Mouse (Mus musculus) hindbrain, embryonic 12.5 days (tissue): Measurements from ENCODE around the gene Actl6b. TPM values are rescaled to one million over a fixed set of nuclear protein-coding genes. Genes with fewer than 3 reads are reported as not detected.

ENCODE experiments used
- ATAC-seq: fragments of 200-750 bp; cut with Nextera tagmentation; 2 replicates; pipeline ENCODE4 v1.8.0; 2017; ENCODE audit warnings: moderate TSS enrichment; ENCODE audit not compliant: low FRiP score
- H3K27ac ChIP-seq: fragments of 300-500 bp; sonication (generic); 2 replicates; pipeline ENCODE4 v1.5.1; 2016; ENCODE audit warnings: mild to moderate bottlenecking
- H3K27me3 ChIP-seq: fragments of 300-500 bp; sonication (generic); 2 replicates; pipeline ENCODE4 v1.6.1; 2016; ENCODE audit warnings: mild to moderate bottlenecking
- H3K36me3 ChIP-seq: fragments of 300-500 bp; sonication (generic); 2 replicates; pipeline ENCODE4 v1.6.1; 2016; ENCODE audit warnings: mild to moderate bottlenecking
- H3K4me1 ChIP-seq: fragments of 300-500 bp; sonication (generic); 2 replicates; pipeline ENCODE4 v1.6.1; 2016
- H3K4me2 ChIP-seq: fragments of 300-500 bp; sonication (generic); replicated peaks from 2 replicates; pipeline ENCODE4 v1.6.1; 2016; ENCODE audit warnings: mild to moderate bottlenecking
- H3K4me3 ChIP-seq: fragments of 300-500 bp; sonication (generic); 2 replicates; pipeline ENCODE4 v1.5.1; 2016; ENCODE audit warnings: mild to moderate bottlenecking
- H3K9ac ChIP-seq: fragments of 300-500 bp; sonication (generic); 2 replicates; pipeline ENCODE4 v1.6.1; 2016; ENCODE audit warnings: mild to moderate bottlenecking, moderate library complexity
- H3K9me3 ChIP-seq: fragments of 300-500 bp; sonication (generic); replicated peaks from 2 replicates; pipeline ENCODE4 v1.6.1; 2016; ENCODE audit warnings: mild to moderate bottlenecking
- WGBS: fragments of 180-500 bp; shearing (Covaris S2); methylation state at CpG from one replicate; pipeline ENCODE4 v1.1.7; 2016; 5-methylcytosine and 5-hydroxymethylcytosine counted together
- polyA plus RNA-seq: library from polyadenylated mRNA; unstranded; fragments of >200 nt; fragmentation: Nextera tagmentation; extraction: Ambion mirVana; gene quantifications from 2 replicates; pipeline ENCODE4 v1.2.1, GENCODE M21; 2016

Actl6b gene
- polyA plus RNA-seq, 1 experiment from 2014 or later, result 103 TPM

- Histone ChIP-seq H3K4me3 (no peak overlapping the region), H3K9ac (no peak overlapping the region), H3K9me3 (no peaks in the 10 kb centered on the region), H3K4me2 (no peak overlapping the region), H3K27me3 (no peaks in the 10 kb centered on the region), H3K27ac (no peak overlapping the region), H3K4me1 (peaks cover 18% of the 10 kb centered on the region), H3K36me3 (peaks cover 85% of the 10 kb centered on the region)
- no peak for ATAC-seq
- WGBS, result 82% methylated on average over 9 of the region's 9 CpGs
These were observed 31.5 kb upstream of the Actl6b start for GRCm38 (mm10) chr5:137521861-137522260.

- Histone ChIP-seq H3K9ac (no peak overlapping the region), H3K36me3 (peaks cover 87% of the 10 kb centered on the region), H3K4me3 (no peak overlapping the region), H3K9me3 (no peaks in the 10 kb centered on the region), H3K27me3 (no peaks in the 10 kb centered on the region), H3K4me1 (peaks cover 24% of the 10 kb centered on the region), H3K4me2 (no peak overlapping the region), H3K27ac (no peak overlapping the region)
- no peak for ATAC-seq
- 61% methylated on average over 11 of the region's 11 CpGs for WGBS
These were observed 30.6 kb upstream of the Actl6b start for GRCm38 (mm10) chr5:137522711-137523110.

GRCm38 (mm10) chr5:137523396-137524250 lies 29.7 kb upstream of the Actl6b start:
- WGBS, result 86% methylated on average over 25 of the region's 25 CpGs
- Histone ChIP-seq H3K4me2 (no peak overlapping the region), H3K36me3 (peaks cover 93% of the 10 kb centered on the region), H3K4me1 (peaks cover 30% of the 10 kb centered on the region), H3K27ac (peak overlapping the region; percentile 40; the same call in 1 of the 2 replicates), H3K9me3 (no peaks in the 10 kb centered on the region), H3K4me3 (no peak overlapping the region), H3K27me3 (no peaks in the 10 kb centered on the region), H3K9ac (no peak overlapping the region)
- no peak for ATAC-seq

GRCm38 (mm10) chr5:137524251-137524515 lies 29.1 kb upstream of the Actl6b start:
- H3K9ac ChIP-seq, result no peak overlapping the region
- peaks cover 93% of the 10 kb centered on the region for H3K36me3 ChIP-seq
- 82% methylated on average over 8 of the region's 8 CpGs for WGBS
- ATAC-seq, result no peak
- H3K4me3 ChIP-seq, result no peak overlapping the region
- H3K27me3 ChIP-seq, result no peaks in the 10 kb centered on the region
- no peaks in the 10 kb centered on the region for H3K9me3 ChIP-seq
- no peak overlapping the region for H3K4me2 ChIP-seq
- peak overlapping the region; percentile 40; the same call in 1 of the 2 replicates for H3K27ac ChIP-seq
- H3K4me1 ChIP-seq, result peaks cover 36% of the 10 kb centered on the region

GRCm38 (mm10) chr5:137524671-137525070 lies 28.6 kb upstream of the Actl6b start:
- no peak overlapping the region for H3K9ac ChIP-seq
- WGBS, result 92% methylated on average over 13 of the region's 13 CpGs
- ATAC-seq, result no peak
- H3K27ac ChIP-seq, result peak overlapping the region; percentile 40
- no peak overlapping the region for H3K4me2 ChIP-seq
- peaks cover 41% of the 10 kb centered on the region for H3K4me1 ChIP-seq
- H3K36me3 ChIP-seq, result peaks cover 93% of the 10 kb centered on the region
- H3K9me3 ChIP-seq, result no peaks in the 10 kb centered on the region
- no peaks in the 10 kb centered on the region for H3K27me3 ChIP-seq
- no peak overlapping the region for H3K4me3 ChIP-seq

GRCm38 (mm10) chr5:137525511-137525910 lies 27.8 kb upstream of the Actl6b start:
- Histone ChIP-seq H3K4me2 (no peak overlapping the region), H3K4me1 (peaks cover 49% of the 10 kb centered on the region), H3K9ac (no peak overlapping the region), H3K4me3 (no peak overlapping the region), H3K9me3 (no peaks in the 10 kb centered on the region), H3K36me3 (peaks cover 90% of the 10 kb centered on the region), H3K27ac (peak overlapping the region; percentile 42), H3K27me3 (no peaks in the 10 kb centered on the region)
- 82% methylated on average over 16 of the region's 16 CpGs for WGBS
- ATAC-seq, result no peak

- no peak overlapping the region for H3K4me3 ChIP-seq
- H3K27ac ChIP-seq, result peak overlapping the region; percentile 66
- no peaks in the 10 kb centered on the region for H3K27me3 ChIP-seq
- 45% methylated on average over 16 of the region's 16 CpGs for WGBS
- peaks cover 52% of the 10 kb centered on the region for H3K4me1 ChIP-seq
- no peak for ATAC-seq
- H3K9me3 ChIP-seq, result no peaks in the 10 kb centered on the region
- H3K4me2 ChIP-seq, result no peak overlapping the region
- peaks cover 82% of the 10 kb centered on the region for H3K36me3 ChIP-seq
- H3K9ac ChIP-seq, result peak overlapping the region; percentile 20; the same call in 1 of the 2 replicates
These were observed 27.0 kb upstream of the Actl6b start for GRCm38 (mm10) chr5:137526192-137526936.

DNA sequence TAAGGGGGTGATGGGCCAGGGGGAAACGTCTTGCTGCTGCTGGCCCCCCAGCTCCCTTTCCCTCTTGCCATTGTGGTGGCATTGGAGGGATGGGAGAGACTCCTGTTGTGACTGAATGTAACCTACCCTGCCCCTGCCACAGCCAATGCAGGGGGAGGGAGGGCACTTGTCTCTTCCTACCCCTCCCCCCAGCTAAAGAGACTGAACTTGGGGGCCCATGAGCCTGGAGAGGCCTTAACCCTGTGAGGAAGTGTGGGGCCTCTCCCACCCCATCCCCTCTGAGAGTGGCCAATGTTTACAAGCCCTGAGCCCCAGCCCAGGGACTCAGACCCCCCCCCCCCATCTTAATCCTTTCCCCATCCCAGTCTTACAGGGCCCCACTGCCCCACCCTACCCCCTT lies 25.9 kb upstream of the Actl6b start:
- Histone ChIP-seq H3K4me3 (no peak overlapping the region), H3K9me3 (no peaks in the 10 kb centered on the region), H3K36me3 (peaks cover 71% of the 10 kb centered on the region), H3K4me2 (no peak overlapping the region), H3K27me3 (no peaks in the 10 kb centered on the region), H3K4me1 (peaks cover 52% of the 10 kb centered on the region), H3K9ac (peak overlapping the region; percentile 42; the same call in 1 of the 2 replicates), H3K27ac (peak overlapping the region; percentile 60; the same call in 1 of the 2 replicates)
- ATAC-seq, result no peak
- 50% methylated on average over 1 of the region's 1 CpGs for WGBS

- H3K9me3 ChIP-seq, result no peaks in the 10 kb centered on the region
- H3K4me1 ChIP-seq, result peaks cover 52% of the 10 kb centered on the region
- peak overlapping the region; percentile 35; the same call in 1 of the 2 replicates for H3K27ac ChIP-seq
- H3K4me2 ChIP-seq, result no peak overlapping the region
- H3K4me3 ChIP-seq, result no peak overlapping the region
- ATAC-seq, result no peak
- H3K9ac ChIP-seq, result peak overlapping the region; percentile 23
- 86% methylated on average over 22 of the region's 22 CpGs for WGBS
- H3K36me3 ChIP-seq, result peaks cover 61% of the 10 kb centered on the region
- no peaks in the 10 kb centered on the region for H3K27me3 ChIP-seq
These were observed 24.9 kb upstream of the Actl6b start for GRCm38 (mm10) chr5:137528247-137528968.

DNA sequence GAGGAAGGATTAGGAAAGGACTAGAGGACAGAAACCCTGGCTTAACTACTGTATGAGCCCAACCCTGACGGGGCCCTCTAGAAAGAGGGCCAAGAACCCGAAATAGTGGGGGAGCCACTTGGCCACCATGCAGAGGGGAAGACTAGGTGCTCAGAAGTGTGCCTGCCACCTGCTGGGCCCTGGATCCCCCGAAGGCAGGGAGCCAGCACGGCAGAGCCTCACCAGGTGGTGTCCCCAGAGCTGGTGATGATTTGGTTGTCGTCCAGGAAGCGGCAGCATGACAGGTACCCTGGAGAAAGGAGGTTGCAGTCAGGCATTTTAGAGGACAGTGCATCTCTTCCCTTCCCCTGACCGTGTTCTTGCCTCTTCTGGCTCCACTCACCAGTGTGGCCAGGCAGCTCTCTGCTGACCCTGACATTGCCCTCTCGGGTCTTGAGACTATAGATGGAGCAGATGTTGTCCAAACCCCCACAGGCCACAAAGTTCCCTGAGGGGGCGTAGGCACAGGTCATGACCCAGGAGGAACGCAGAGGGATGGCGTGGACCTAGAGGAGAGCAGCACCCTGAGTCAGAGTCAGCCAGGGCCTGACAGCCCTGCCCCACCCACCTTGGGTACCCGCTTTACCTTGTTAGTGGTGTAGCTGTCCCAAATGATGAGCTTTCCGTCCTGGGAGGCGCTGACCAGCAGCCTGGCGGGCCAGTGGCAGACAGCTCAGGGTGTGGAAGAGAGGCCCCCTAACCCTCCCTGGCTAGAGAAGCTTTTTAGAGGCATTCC lies 23.9 kb upstream of the Actl6b start:
- Histone ChIP-seq H3K36me3 (peaks cover 51% of the 10 kb centered on the region), H3K4me3 (peak overlapping the region; percentile 77; the same call in 1 of the 2 replicates), H3K4me1 (peaks cover 50% of the 10 kb centered on the region), H3K9ac (peak overlapping the region; percentile 93), H3K9me3 (no peaks in the 10 kb centered on the region), H3K27me3 (no peaks in the 10 kb centered on the region), H3K27ac (peak overlapping the region; percentile 96; the same call in 1 of the 2 replicates), H3K4me2 (peak overlapping the region; percentile 89)
- ATAC-seq, result no peak
- 66% methylated on average over 15 of the region's 15 CpGs for WGBS

- ATAC-seq, result no peak
- Histone ChIP-seq H3K27me3 (no peaks in the 10 kb centered on the region), H3K9me3 (no peaks in the 10 kb centered on the region), H3K36me3 (peaks cover 45% of the 10 kb centered on the region), H3K4me3 (peak overlapping the region; percentile 77), H3K4me1 (peaks cover 50% of the 10 kb centered on the region), H3K27ac (peak overlapping the region; percentile 96), H3K4me2 (peak overlapping the region; percentile 89), H3K9ac (peak overlapping the region; percentile 93)
- 73% methylated on average over 8 of the region's 8 CpGs for WGBS
These were observed 23.2 kb upstream of the Actl6b start for GRCm38 (mm10) chr5:137530075-137530474.
